Mouse (Mus musculus): ENCODE measurements around the gene Tmem204.

DNA sequence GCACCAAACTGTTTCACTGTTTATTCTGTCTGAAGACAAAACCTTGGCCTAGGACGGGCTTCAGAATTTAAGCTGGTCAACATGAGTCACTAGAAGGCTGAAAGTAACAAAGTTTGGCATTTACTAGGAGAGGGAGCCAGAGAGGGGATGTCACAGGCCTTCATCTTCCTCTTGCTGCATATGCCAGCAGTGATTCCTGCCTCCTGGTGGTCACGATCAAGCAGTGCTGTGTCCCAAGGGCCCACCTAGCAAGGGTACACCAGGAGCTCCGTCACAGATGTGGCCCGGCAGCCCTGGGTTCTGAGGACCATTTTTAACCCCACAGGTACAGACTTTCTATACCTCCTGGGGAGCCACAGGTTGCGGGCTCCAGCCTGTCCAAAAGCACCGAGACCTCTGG, 26.4 kb downstream of the Tmem204 start:
- no peak for TF ChIP-seq POLR2A (IDR thresholded peaks at IDR 0.05; ENCODE audit: insufficient read length, low read depth)
- no peak for TF ChIP-seq E2F4 (IDR thresholded peaks at IDR 0.05; ENCODE audit: insufficient read depth)
- no peak for TF ChIP-seq MYOG (IDR thresholded peaks at IDR 0.05; ENCODE audit: control insufficient read depth in 1 of 3, insufficient read depth in 1 of 3, insufficient read length in 2 of 3, low read depth in 2 of 3)
- no peak for TF ChIP-seq MAX (IDR thresholded peaks at IDR 0.05; ENCODE audit: low read depth)
- no peak for TF ChIP-seq REST (IDR thresholded peaks at IDR 0.05; ENCODE audit: insufficient read depth, insufficient read length)
- no peak for TF ChIP-seq SRF (IDR thresholded peaks at IDR 0.05; ENCODE audit: control insufficient read depth, insufficient read length, low read depth)
- no peak for TF ChIP-seq TCF12 (IDR thresholded peaks at IDR 0.05; ENCODE audit: insufficient read depth, poor library complexity, severe bottlenecking)

All from myocyte (in vitro differentiated cells).